Mouse (Mus musculus) monocyte, adult 5-6 weeks (primary cell): Measurements from ENCODE around the gene Krt42. TPM values are rescaled to one million over a fixed set of nuclear protein-coding genes. Genes with fewer than 3 reads are reported as not detected.

Experiments
- ATAC-seq: fragments of 153-309, 156-312 bp; replicated peaks from 2 replicates; pipeline ENCODE4 v1.8.0; 2017; ENCODE audit warnings: mild to moderate bottlenecking; ENCODE audit not compliant: low TSS enrichment, insufficient number of reproducible peaks, severe bottlenecking, poor library complexity, low FRiP score
- total RNA-seq: library from RNA; stranded (forward); fragments of 200-1000, 200-491, 200-594 nt; gene quantifications from 3 replicates; pipeline ENCODE4 v1.2.3, GENCODE M21; 2017

The Krt42 gene
- total RNA-seq, 1 experiment from 2014 or later = not detected

DNA sequence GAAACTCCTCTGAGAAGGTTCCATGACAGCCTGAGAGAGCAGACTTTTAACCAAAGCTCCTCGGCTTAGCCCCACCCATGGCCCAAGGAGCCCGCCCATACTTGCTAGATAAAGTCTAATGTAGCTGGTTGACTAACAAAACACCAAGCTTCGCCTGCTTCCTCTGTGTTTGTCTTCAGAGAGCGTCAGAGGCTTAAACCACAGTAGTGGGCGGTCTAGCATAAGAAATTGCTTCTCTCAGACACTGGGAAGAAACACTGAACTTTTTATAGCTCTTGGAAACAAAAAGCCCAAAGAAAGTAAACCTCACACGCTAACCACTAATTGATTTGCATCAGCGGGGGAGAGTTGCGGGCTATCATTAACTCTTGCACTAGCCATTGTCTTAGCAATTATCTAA, 47.9 kb downstream of the Krt42 start:
- ATAC-seq = no peak

DNA sequence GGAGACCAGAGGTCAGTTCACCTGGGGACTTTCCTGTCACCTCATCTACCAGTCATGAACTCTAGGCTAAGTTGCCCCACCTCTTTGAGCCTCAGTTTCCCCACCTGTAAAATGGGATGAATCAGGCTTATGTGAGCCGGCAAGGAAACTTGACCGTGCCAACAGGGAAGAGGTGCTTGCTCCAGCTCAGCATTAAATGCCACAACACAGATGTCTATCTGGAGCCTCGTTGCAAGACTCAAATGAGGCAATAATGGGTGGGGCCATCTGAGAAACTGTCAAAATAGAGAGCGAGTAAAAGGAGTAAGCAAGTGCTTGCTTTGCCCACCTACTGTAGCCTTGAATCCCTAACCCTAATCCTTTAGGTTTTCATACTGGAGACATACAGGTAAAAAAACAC, 50.4 kb downstream of the Krt42 start:
- no peak for ATAC-seq

Other genes starting within 250 kb of the Krt42 start
- not detected in 3 replicates for gene Krt33b, start 240.0 kb downstream of the Krt42 start, total RNA-seq
- gene Krt34, start 228.3 kb downstream of the Krt42 start, total RNA-seq = not detected in 3 replicates
- not detected in 3 replicates for gene Krt31, start 219.3 kb downstream of the Krt42 start, total RNA-seq
- not detected in 3 replicates for gene Krt32, start 181.6 kb downstream of the Krt42 start, total RNA-seq
- not detected in 3 replicates for gene Krt35, start 173.6 kb downstream of the Krt42 start, total RNA-seq
- not detected in 3 replicates for gene Krt36, start 164.2 kb downstream of the Krt42 start, total RNA-seq
- gene Krt13, start 148.3 kb downstream of the Krt42 start, total RNA-seq = not detected in 3 replicates
- not detected in 3 replicates for gene Krt15, start 133.9 kb downstream of the Krt42 start, total RNA-seq
- gene Krt19, start 121.2 kb downstream of the Krt42 start, total RNA-seq = not detected in 3 replicates
- gene Krt9, start 76.6 kb downstream of the Krt42 start, total RNA-seq = not detected in 3 replicates
- not detected in 3 replicates for gene Krt14, start 62.3 kb downstream of the Krt42 start, total RNA-seq
- not detected in 3 replicates for gene Krt16, start 21.0 kb downstream of the Krt42 start, total RNA-seq
- not detected in 3 replicates for gene Krt17, start 8.8 kb downstream of the Krt42 start, total RNA-seq
- 374 to 712 TPM (median 492 TPM) in 3 replicates for gene Eif1, start 50.0 kb upstream of the Krt42 start, total RNA-seq
- gene Gast, start 64.5 kb upstream of the Krt42 start, total RNA-seq = not detected in 3 replicates
- gene Hap1, start 86.3 kb upstream of the Krt42 start, total RNA-seq = 1.3 to 2.7 TPM in 2 of 3 replicates, not detected in the other
- 14.7 to 28.8 TPM (median 21.2 TPM) in 3 replicates for gene Jup, start 127.9 kb upstream of the Krt42 start, total RNA-seq
- gene P3h4, start 145.0 kb upstream of the Krt42 start, total RNA-seq = 0.64 to 5.3 TPM (median 3.1 TPM) in 3 replicates
- 0.57 to 4.4 TPM (median 2.1 TPM) in 3 replicates for gene Fkbp10, start 145.8 kb upstream of the Krt42 start, total RNA-seq
- 8.0 to 38.5 TPM (median 14.4 TPM) in 3 replicates for gene Nt5c3b, start 171.9 kb upstream of the Krt42 start, total RNA-seq
- gene Klhl10, start 172.0 kb upstream of the Krt42 start, total RNA-seq = 0.97 TPM in 1 of 3 replicates, not detected in the others
- 16.4 to 28.5 TPM (median 24.2 TPM) in 3 replicates for gene Klhl11, start 202.9 kb upstream of the Krt42 start, total RNA-seq